Mouse (Mus musculus) spleen, adult 2 months (tissue): ENCODE measurements around the gene Slc25a23. TPM values are rescaled to one million over a fixed set of nuclear protein-coding genes. Genes with fewer than 3 reads are reported as not detected.

Experiments used
- DNase-seq, 2 experiments: peaks; one replicate each; pipeline versions ENCODE4 v3.0.0 to v3.0.0-alpha.2; 2012 to 2021; ENCODE audit warnings: low spot score in 2 of 2, low read depth in 1 of 2
- H3K27ac ChIP-seq: fragments of 200-500 bp; 2 replicates; pipeline ENCODE4 v1.5.1; 2012; ENCODE audit warnings: low read length, inconsistent platforms; ENCODE audit not compliant: insufficient read depth
- H3K27me3 ChIP-seq: fragments of 200-500 bp; 2 replicates; pipeline ENCODE4 v1.6.1; 2012; ENCODE audit warnings: mild to moderate bottlenecking, moderate library complexity, low read length, inconsistent platforms; ENCODE audit not compliant: control insufficient read depth, insufficient read depth
- H3K36me3 ChIP-seq: fragments of 200-500 bp; 2 replicates; pipeline ENCODE4 v1.6.1; 2012; ENCODE audit warnings: mild to moderate bottlenecking, low read length, inconsistent platforms; ENCODE audit not compliant: control insufficient read depth, insufficient read depth
- H3K4me1 ChIP-seq: fragments of 200-500 bp; 2 replicates; pipeline ENCODE4 v1.6.1; 2011; ENCODE audit warnings: inconsistent platforms; ENCODE audit not compliant: control insufficient read depth, insufficient read depth, insufficient read length
- H3K4me3 ChIP-seq: fragments of 200-500 bp; 2 replicates; pipeline ENCODE4 v1.5.1; 2011; ENCODE audit warnings: mild to moderate bottlenecking, inconsistent platforms; ENCODE audit not compliant: insufficient read depth, insufficient read length; ENCODE audit errors: extremely low read depth
- CTCF ChIP-seq: fragments of 200-500 bp; IDR thresholded peaks from 2 replicates; pipeline ENCODE4 v1.5.1; 2011; ENCODE audit warnings: mild to moderate bottlenecking, inconsistent platforms; ENCODE audit not compliant: insufficient read depth, insufficient read length, insufficient replicate concordance; ENCODE audit errors: extremely low read depth
- POLR2A ChIP-seq: fragments of 200-500 bp; IDR thresholded peaks from 2 replicates; pipeline ENCODE4 v1.6.1; 2011; ENCODE audit warnings: low read depth, low read length, inconsistent platforms
- WGBS: fragments of 180-500 bp; shearing (Covaris S2); methylation state at CpG from one replicate; pipeline ENCODE4 v1.1.7; 2018; 5-methylcytosine and 5-hydroxymethylcytosine counted together
- polyA plus RNA-seq: library from polyadenylated mRNA; depleted of rRNA; stranded (reverse); fragments of >200 nt; gene quantifications from 2 replicates; pipeline ENCODE4 v1.2.3, GENCODE M21; 2012

Slc25a23 gene
- polyA plus RNA-seq, 1 experiment, result 10.7 TPM

- Histone ChIP-seq H3K36me3 (no peaks in the 10 kb centered on the region), H3K27me3 (no peaks in the 10 kb centered on the region), H3K27ac (no peak overlapping the region), H3K4me1 (no peaks in the 10 kb centered on the region), H3K4me3 (no peak overlapping the region)
- 75% methylated on average over 2 of the region's 2 CpGs for WGBS
- TF ChIP-seq POLR2A (no peak), CTCF (no peak)
- DNase-seq, result no peak
Measured at GRCm38 (mm10) chr17:57102276-57102675, 42.6 kb upstream of the Slc25a23 start.

GRCm38 (mm10) chr17:57099629-57100325 is 40.1 kb upstream of the Slc25a23 start:
- Histone ChIP-seq H3K27me3 (no peaks in the 10 kb centered on the region), H3K4me1 (0 out of 2 replicates have a peak, but pooled peaks cover 4% of the 10 kb centered on the region), H3K27ac (no peak overlapping the region), H3K4me3 (no peak overlapping the region), H3K36me3 (no peaks in the 10 kb centered on the region)
- no peak for DNase-seq
- TF ChIP-seq POLR2A, result no peak
- no peak for TF ChIP-seq CTCF
- 57% methylated on average over 10 of the region's 10 CpGs for WGBS

GRCm38 (mm10) chr17:57098321-57098720 is 38.7 kb upstream of the Slc25a23 start:
- TF ChIP-seq CTCF (no peak), POLR2A (no peak)
- no peak for DNase-seq
- Histone ChIP-seq H3K36me3 (no peaks in the 10 kb centered on the region), H3K4me3 (no peak overlapping the region), H3K27ac (no peak overlapping the region), H3K27me3 (no peaks in the 10 kb centered on the region), H3K4me1 (0 out of 2 replicates have a peak, but pooled peaks cover 4% of the 10 kb centered on the region)
- 68% methylated on average over 5 of the region's 5 CpGs for WGBS

- Histone ChIP-seq H3K36me3 (no peaks in the 10 kb centered on the region), H3K27ac (no peak overlapping the region), H3K4me1 (0 out of 2 replicates have a peak, but pooled peaks cover 4% of the 10 kb centered on the region), H3K27me3 (no peaks in the 10 kb centered on the region), H3K4me3 (peak overlapping the region; percentile 40)
- peak; percentile 52 to 84 for DNase-seq
- no peak for TF ChIP-seq POLR2A
- peak; percentile 97 for TF ChIP-seq CTCF
- 1% methylated on average over 11 of the region's 11 CpGs for WGBS
Measured at GRCm38 (mm10) chr17:57096623-57096920, 36.9 kb upstream of the Slc25a23 start.

- Histone ChIP-seq H3K4me3 (peak overlapping the region; percentile 40), H3K27me3 (no peaks in the 10 kb centered on the region), H3K4me1 (0 out of 2 replicates have a peak, but pooled peaks cover 4% of the 10 kb centered on the region), H3K27ac (no peak overlapping the region), H3K36me3 (no peaks in the 10 kb centered on the region)
- DNase-seq, result no peak
- no peak for TF ChIP-seq CTCF
- TF ChIP-seq POLR2A, result no peak
- WGBS, result 19% methylated on average over 17 of the region's 19 CpGs
Measured at GRCm38 (mm10) chr17:57095855-57096622, 36.4 kb upstream of the Slc25a23 start.

- TF ChIP-seq CTCF, result no peak
- TF ChIP-seq POLR2A, result no peak
- 0 out of 2 replicates have a peak, but pooled peaks cover 4% of the 10 kb centered on the region for H3K4me1 ChIP-seq
- no peak for DNase-seq
Measured at GRCm38 (mm10) chr17:57094222-57094621, 34.6 kb upstream of the Slc25a23 start.

More at GRCm38 (mm10) chr17:57094222-57094621, 34.6 kb upstream of the Slc25a23 start:
- WGBS, result 84% methylated on average over 3 of the region's 3 CpGs
- no peaks in the 10 kb centered on the region for H3K36me3 ChIP-seq
- no peaks in the 10 kb centered on the region for H3K27me3 ChIP-seq
- no peak overlapping the region for H3K27ac ChIP-seq
- H3K4me3 ChIP-seq, result no peak overlapping the region
